Mouse (Mus musculus) heart, embryonic 16.5 days (tissue): ENCODE measurements around the gene Gm9944. TPM values are rescaled to one million over a fixed set of nuclear protein-coding genes. Genes with fewer than 3 reads are reported as not detected.

ENCODE experiments used
- polyA plus RNA-seq: library from polyadenylated mRNA; unstranded; fragments of >200 nt; fragmentation: Nextera tagmentation; extraction: Ambion mirVana; gene quantifications from 2 replicates; pipeline ENCODE4 v1.2.1, GENCODE M21; 2015

The Gm9944 gene
- polyA plus RNA-seq, 1 experiment from 2014 or later = not detected

Other genes with a start within 250 kb of the Gm9944 start
- gene C87977, start 240.0 kb downstream of the Gm9944 start, polyA plus RNA-seq = not detected in 2 replicates
- gene Pramel5, start 172.8 kb downstream of the Gm9944 start, polyA plus RNA-seq = not detected in 2 replicates
- gene Gm13128, start 123.1 kb downstream of the Gm9944 start, polyA plus RNA-seq = not detected in 2 replicates
- gene Gm13119, start 95.4 kb downstream of the Gm9944 start, polyA plus RNA-seq = not detected in 2 replicates
- gene Pramef20, start 75.4 kb downstream of the Gm9944 start, polyA plus RNA-seq = not detected in 2 replicates
- gene Pramef12, start 44.9 kb downstream of the Gm9944 start, polyA plus RNA-seq = 0.05 TPM in 1 of 2 replicates, not detected in the other
- gene 1700012P22Rik, start 14.5 kb downstream of the Gm9944 start, polyA plus RNA-seq = not detected in 2 replicates
- not detected in 2 replicates for gene Aadacl3, start 10.4 kb upstream of the Gm9944 start, polyA plus RNA-seq
- not detected in 2 replicates for gene 9430007A20Rik, start 66.5 kb upstream of the Gm9944 start, polyA plus RNA-seq
- not detected in 2 replicates for gene Gm13124, start 111.8 kb upstream of the Gm9944 start, polyA plus RNA-seq
- not detected in 2 replicates for gene Aadacl4, start 160.4 kb upstream of the Gm9944 start, polyA plus RNA-seq
- gene Gm436, start 233.1 kb upstream of the Gm9944 start, polyA plus RNA-seq = not detected in 2 replicates